Mouse (Mus musculus): ENCODE measurements around the gene Spata6.

Gene Spata6

GRCm38 (mm10) chr4:111838882-111839281 lies 119.1 kb downstream of the Spata6 start:
- DNase-seq (ENCODE audit: low read depth), result no peak

GRCm38 (mm10) chr4:111852626-111853025 lies 132.8 kb downstream of the Spata6 start:
- DNase-seq (ENCODE audit: low read depth), result no peak

- DNase-seq (ENCODE audit: low read depth), result no peak
Observed at GRCm38 (mm10) chr4:111866701-111867100, 146.9 kb downstream of the Spata6 start.

- no peak for DNase-seq (ENCODE audit: low read depth)
Observed at GRCm38 (mm10) chr4:111867743-111868401, 148.1 kb downstream of the Spata6 start.
